Mouse (Mus musculus): Measurements from ENCODE around the gene Kctd2. TPM values are rescaled to one million over a fixed set of nuclear protein-coding genes. Genes with fewer than 3 reads are reported as not detected.
"Not testable (repeated sequence)": the region's sequence is repeated elsewhere in the genome, so short reads cannot be mapped to it uniquely, and the experiment has no call there.

Kctd2 gene
- polyA plus RNA-seq, 1 experiment from 2014 or later = 5.4 TPM

GRCm38 (mm10) chr11:115473626-115474275, 53.8 kb downstream of the Kctd2 start:
- peaks cover 30% of the 10 kb centered on the region for H3K4me1 ChIP-seq (ENCODE audit: insufficient read depth)
- H3K9ac ChIP-seq (replicated peaks) = no peak overlapping the region
- H3K27ac ChIP-seq (ENCODE audit: low read depth) = peak overlapping the region; percentile 79
- TF ChIP-seq CTCF (IDR thresholded peaks at IDR 0.05; ENCODE audit: low read depth) (peak; percentile 99), EP300 (IDR thresholded peaks at IDR 0.05; ENCODE audit: low read depth) (peak; percentile 78)
- H3K4me2 ChIP-seq (ENCODE audit: low read depth, low read length) = peak overlapping the region; percentile 26; the same call in 1 of the 2 replicates
- ATAC-seq (peak; percentile 37), DNase-seq (peak; percentile 94)
- WGBS (ENCODE audit: insufficient replicate concordance) = 20% methylated on average over 15 of the region's 15 CpGs
- H3K4me3 ChIP-seq (ENCODE audit: low read depth, low read length) = no peak overlapping the region
- H3K36me3 ChIP-seq (replicated peaks; ENCODE audit: insufficient read depth, low read length) = no peaks in the 10 kb centered on the region
- H3K9me3 ChIP-seq (ENCODE audit: low read length) = no peaks in the 10 kb centered on the region
- H3K27me3 ChIP-seq (ENCODE audit: insufficient read depth, low read length) = no peaks in the 10 kb centered on the region

GRCm38 (mm10) chr11:115475025-115475757, 55.3 kb downstream of the Kctd2 start, which contains the start of gene Armc7:
Armc7 (plus strand) TSS chr11:115475667.
- no peaks in the 10 kb centered on the region for H3K9me3 ChIP-seq (ENCODE audit: low read length)
- TF ChIP-seq CTCF (IDR thresholded peaks at IDR 0.05; ENCODE audit: low read depth) (no peak), EP300 (IDR thresholded peaks at IDR 0.05; ENCODE audit: low read depth) (peak; percentile 7)
- H3K27me3 ChIP-seq (ENCODE audit: insufficient read depth, low read length) = no peaks in the 10 kb centered on the region
- DNase-seq (peak; percentile 95), ATAC-seq (peak; percentile 96)
- H3K27ac ChIP-seq (ENCODE audit: low read depth) = peak within 1 kb of the TSS; percentile 74
- H3K9ac ChIP-seq (replicated peaks) = peak within 1 kb of the TSS; percentile 74
- H3K36me3 ChIP-seq (replicated peaks; ENCODE audit: insufficient read depth, low read length) = no peaks in the 10 kb centered on the region; the same call in none of the 2 replicates
- peaks cover 30% of the 10 kb centered on the region for H3K4me1 ChIP-seq (ENCODE audit: insufficient read depth)
- 2% methylated on average over 26 of the region's 26 CpGs for WGBS (ENCODE audit: insufficient replicate concordance)
- H3K4me3 ChIP-seq (ENCODE audit: low read depth, low read length) = peak within 1 kb of the TSS; percentile 69
- H3K4me2 ChIP-seq (ENCODE audit: low read depth, low read length) = peak within 1 kb of the TSS; percentile 84

GRCm38 (mm10) chr11:115475758-115476237, 55.9 kb downstream of the Kctd2 start:
- WGBS (ENCODE audit: insufficient replicate concordance) = 1% methylated on average over 28 of the region's 28 CpGs
- Histone ChIP-seq H3K27ac (ENCODE audit: low read depth) (peak overlapping the region; percentile 74), H3K9ac (replicated peaks) (peak overlapping the region; percentile 74), H3K4me2 (ENCODE audit: low read depth, low read length) (peak overlapping the region; percentile 84), H3K4me3 (ENCODE audit: low read depth, low read length) (peak overlapping the region; percentile 69), H3K4me1 (ENCODE audit: insufficient read depth) (peaks cover 30% of the 10 kb centered on the region), H3K27me3 (ENCODE audit: insufficient read depth, low read length) (no peaks in the 10 kb centered on the region), H3K36me3 (replicated peaks; ENCODE audit: insufficient read depth, low read length) (no peaks in the 10 kb centered on the region; the same call in none of the 2 replicates), H3K9me3 (ENCODE audit: low read length) (no peaks in the 10 kb centered on the region)
- no peak for DNase-seq
- TF ChIP-seq CTCF (IDR thresholded peaks at IDR 0.05; ENCODE audit: low read depth) (no peak), EP300 (IDR thresholded peaks at IDR 0.05; ENCODE audit: low read depth) (peak; percentile 7)
- ATAC-seq = peak; percentile 30

GRCm38 (mm10) chr11:115476630-115477029, 56.7 kb downstream of the Kctd2 start:
- not testable (repeated sequence) for H3K36me3 ChIP-seq (replicated peaks; ENCODE audit: insufficient read depth, low read length); DNase-seq; H3K27me3 ChIP-seq (ENCODE audit: insufficient read depth, low read length); ATAC-seq; H3K9me3 ChIP-seq (ENCODE audit: low read length)
- H3K4me1 ChIP-seq (ENCODE audit: insufficient read depth) = peaks cover 30% of the 10 kb centered on the region
- peak overlapping the region; percentile 84 for H3K4me2 ChIP-seq (ENCODE audit: low read depth, low read length)
- H3K4me3 ChIP-seq (ENCODE audit: low read depth, low read length) = peak overlapping the region; percentile 69
- peak overlapping the region; percentile 74 for H3K9ac ChIP-seq (replicated peaks)
- peak overlapping the region; percentile 50 for H3K27ac ChIP-seq (ENCODE audit: low read depth)
- 63% methylated on average over 4 of the region's 4 CpGs for WGBS (ENCODE audit: insufficient replicate concordance)

GRCm38 (mm10) chr11:115477388-115477787, 57.5 kb downstream of the Kctd2 start:
- Histone ChIP-seq H3K4me3 (ENCODE audit: low read depth, low read length) (peak overlapping the region; percentile 9; the same call in 1 of the 2 replicates), H3K4me2 (ENCODE audit: low read depth, low read length) (peak overlapping the region; percentile 84; the same call in 1 of the 2 replicates), H3K27ac (ENCODE audit: low read depth) (peak overlapping the region; percentile 55), H3K9ac (replicated peaks) (0 out of 2 replicates have a peak overlapping the region, but pooled peaks have one; percentile 74), H3K4me1 (ENCODE audit: insufficient read depth) (peaks cover 30% of the 10 kb centered on the region)
- WGBS (ENCODE audit: insufficient replicate concordance) = 49% methylated on average over 7 of the region's 7 CpGs
- ATAC-seq; DNase-seq; H3K36me3 ChIP-seq (replicated peaks; ENCODE audit: insufficient read depth, low read length); H3K9me3 ChIP-seq (ENCODE audit: low read length); H3K27me3 ChIP-seq (ENCODE audit: insufficient read depth, low read length): not testable (repeated sequence)

GRCm38 (mm10) chr11:115478296-115478938, 58.5 kb downstream of the Kctd2 start:
- no peak for ATAC-seq

More at GRCm38 (mm10) chr11:115478296-115478938, 58.5 kb downstream of the Kctd2 start:
- peak overlapping the region; percentile 8; the same call in 1 of the 2 replicates for H3K27ac ChIP-seq (ENCODE audit: low read depth)
- no peak for DNase-seq
- no peaks in the 10 kb centered on the region; the same call in none of the 2 replicates for H3K36me3 ChIP-seq (replicated peaks; ENCODE audit: insufficient read depth, low read length)
- peaks cover 27% of the 10 kb centered on the region for H3K4me1 ChIP-seq (ENCODE audit: insufficient read depth)
- TF ChIP-seq EP300 (IDR thresholded peaks at IDR 0.05; ENCODE audit: low read depth) (no peak), CTCF (IDR thresholded peaks at IDR 0.05; ENCODE audit: low read depth) (no peak)
- H3K9ac ChIP-seq (replicated peaks) = no peak overlapping the region
- H3K4me2 ChIP-seq (ENCODE audit: low read depth, low read length) = no peak overlapping the region
- no peaks in the 10 kb centered on the region for H3K27me3 ChIP-seq (ENCODE audit: insufficient read depth, low read length)
- 68% methylated on average over 9 of the region's 9 CpGs for WGBS (ENCODE audit: insufficient replicate concordance)
- no peaks in the 10 kb centered on the region for H3K9me3 ChIP-seq (ENCODE audit: low read length)
- H3K4me3 ChIP-seq (ENCODE audit: low read depth, low read length) = 0 out of 2 replicates have a peak overlapping the region, but pooled peaks have one; percentile 4

Small RNA genes lying within 50 kb of the gene (microRNA-seq; reads per million reads assigned to microRNA genes)
- gene Mir3968 = not detected

Other genes with a start within 250 kb of the Kctd2 start
- 5.7 and 7.1 TPM in 2 replicates for gene Tmem104, start 232.6 kb upstream of the Kctd2 start, polyA plus RNA-seq (2015; fragmentation: Nextera tagmentation; extraction: Ambion mirVana)
- gene Nat9, start 232.3 kb upstream of the Kctd2 start, polyA plus RNA-seq (2015; fragmentation: Nextera tagmentation; extraction: Ambion mirVana) = 16.5 and 16.7 TPM in 2 replicates
- gene Grin2c, start 152.9 kb upstream of the Kctd2 start, polyA plus RNA-seq (2015; fragmentation: Nextera tagmentation; extraction: Ambion mirVana) = 0.04 and 0.09 TPM in 2 replicates
- 7.0 and 7.3 TPM in 2 replicates for gene Fdxr, start 143.1 kb upstream of the Kctd2 start, polyA plus RNA-seq (2015; fragmentation: Nextera tagmentation; extraction: Ambion mirVana)
- 4.6 and 4.9 TPM in 2 replicates for gene Fads6, start 122.5 kb upstream of the Kctd2 start, polyA plus RNA-seq (2015; fragmentation: Nextera tagmentation; extraction: Ambion mirVana)
- not detected in 2 replicates for gene Otop2, start 113.0 kb upstream of the Kctd2 start, polyA plus RNA-seq (2015; fragmentation: Nextera tagmentation; extraction: Ambion mirVana)
- gene Ush1g, start 98.1 kb upstream of the Kctd2 start, polyA plus RNA-seq (2015; fragmentation: Nextera tagmentation; extraction: Ambion mirVana) = 0.29 and 0.46 TPM in 2 replicates
- not detected in 2 replicates for gene Otop3, start 85.4 kb upstream of the Kctd2 start, polyA plus RNA-seq (2015; fragmentation: Nextera tagmentation; extraction: Ambion mirVana)
- gene Hid1, start 52.4 kb upstream of the Kctd2 start, polyA plus RNA-seq (2015; fragmentation: Nextera tagmentation; extraction: Ambion mirVana) = 1.1 and 1.2 TPM in 2 replicates
- gene Cdr2l, start 38.2 kb upstream of the Kctd2 start, polyA plus RNA-seq (2015; fragmentation: Nextera tagmentation; extraction: Ambion mirVana) = 1.3 and 1.5 TPM in 2 replicates
- gene Mrpl58, start 16.4 kb upstream of the Kctd2 start, polyA plus RNA-seq (2015; fragmentation: Nextera tagmentation; extraction: Ambion mirVana) = 88.0 and 91.6 TPM in 2 replicates
- gene Atp5h, start 166 bp upstream of the Kctd2 start, polyA plus RNA-seq (2015; fragmentation: Nextera tagmentation; extraction: Ambion mirVana) = 857 and 872 TPM in 2 replicates
- gene Trim80, start 20.4 kb downstream of the Kctd2 start, polyA plus RNA-seq (2015; fragmentation: Nextera tagmentation; extraction: Ambion mirVana) = 2.1 and 2.8 TPM in 2 replicates
- 10.4 and 11.5 TPM in 2 replicates for gene Slc16a5, start 42.3 kb downstream of the Kctd2 start, polyA plus RNA-seq (2015; fragmentation: Nextera tagmentation; extraction: Ambion mirVana)
- gene Armc7, start 55.5 kb downstream of the Kctd2 start, polyA plus RNA-seq (2015; fragmentation: Nextera tagmentation; extraction: Ambion mirVana) = 2.9 and 3.9 TPM in 2 replicates
- 46.5 and 48.3 TPM in 2 replicates for gene Nt5c, start 71.7 kb downstream of the Kctd2 start, polyA plus RNA-seq (2015; fragmentation: Nextera tagmentation; extraction: Ambion mirVana)
- gene Jpt1, start 94.3 kb downstream of the Kctd2 start, polyA plus RNA-seq (2015; fragmentation: Nextera tagmentation; extraction: Ambion mirVana) = 114 and 117 TPM in 2 replicates
- gene Sumo2, start 116.1 kb downstream of the Kctd2 start, polyA plus RNA-seq (2015; fragmentation: Nextera tagmentation; extraction: Ambion mirVana) = 281 and 283 TPM in 2 replicates
- gene Nup85, start 144.3 kb downstream of the Kctd2 start, polyA plus RNA-seq (2015; fragmentation: Nextera tagmentation; extraction: Ambion mirVana) = 41.8 and 46.0 TPM in 2 replicates
- gene Mrps7, start 183.8 kb downstream of the Kctd2 start, polyA plus RNA-seq (2015; fragmentation: Nextera tagmentation; extraction: Ambion mirVana) = 46.4 and 48.9 TPM in 2 replicates
- 3.0 and 3.5 TPM in 2 replicates for gene Gga3, start 183.9 kb downstream of the Kctd2 start, polyA plus RNA-seq (2015; fragmentation: Nextera tagmentation; extraction: Ambion mirVana)
- gene Mif4gd, start 192.8 kb downstream of the Kctd2 start, polyA plus RNA-seq (2015; fragmentation: Nextera tagmentation; extraction: Ambion mirVana) = 37.9 and 39.9 TPM in 2 replicates
- 6.1 and 6.9 TPM in 2 replicates for gene Slc25a19, start 208.2 kb downstream of the Kctd2 start, polyA plus RNA-seq (2015; fragmentation: Nextera tagmentation; extraction: Ambion mirVana)

All from liver, postnatal 0 days (tissue).